Mouse (Mus musculus) olfactory bulb, adult 2 months (tissue): ENCODE measurements around the gene H13.

Experiments used
- CTCF ChIP-seq: fragments of 200-500 bp; IDR thresholded peaks from 2 replicates; pipeline ENCODE4 v1.5.1; 2012; ENCODE audit warnings: low read depth, mild to moderate bottlenecking, low read length, moderate library complexity; ENCODE audit not compliant: insufficient read depth
- POLR2A ChIP-seq: fragments of 200-500 bp; IDR thresholded peaks from 2 replicates; pipeline ENCODE4 v1.6.1; 2012; ENCODE audit warnings: mild to moderate bottlenecking, low read depth, low read length, moderate library complexity; ENCODE audit not compliant: insufficient read depth

- TF ChIP-seq CTCF (no peak), POLR2A (peak; percentile 86)
Measured at GRCm38 (mm10) chr2:152707627-152708026, 38.4 kb downstream of the H13 start.
